Mouse (Mus musculus) left cerebral cortex, adult 2 months (tissue): ENCODE data around the gene Lancl1. TPM values are rescaled to one million over a fixed set of nuclear protein-coding genes. Genes with fewer than 3 reads are reported as not detected.

Source experiments
- DNase-seq, 2 experiments: peaks; one replicate each; pipeline ENCODE4 v3.0.0; 2021 to 2022; ENCODE audit warnings: low spot score in 2 of 2, mixed read lengths in 1 of 2; ENCODE audit errors: extremely low spot score in 1 of 2
- H3K27ac ChIP-seq: fragments of 200-600 bp; 2 replicates; pipeline ENCODE4 v1.8.1; 2022
- H3K4me3 ChIP-seq: fragments of 200-600 bp; 2 replicates; pipeline ENCODE4 v1.8.1; 2022
- CTCF ChIP-seq: fragments of 200-600 bp; IDR thresholded peaks from 2 replicates; pipeline ENCODE4 v1.8.1; 2022; ENCODE audit warnings: antibody characterized with exemption, mild to moderate bottlenecking, moderate library complexity
- intact Hi-C: fragments of 180-260 bp; cut with DNase I; formaldehyde crosslinking; loops from one replicate; pipeline ENCODE4 v1.15.1; 2025
- total RNA-seq, 2 experiments: library from RNA; stranded (reverse); gene quantifications; 2 replicates each; pipeline ENCODE4 v1.2.3; 2021

The Lancl1 gene
- total RNA-seq, 2 experiments from 2014 or later: 187 to 219 TPM

DNA sequence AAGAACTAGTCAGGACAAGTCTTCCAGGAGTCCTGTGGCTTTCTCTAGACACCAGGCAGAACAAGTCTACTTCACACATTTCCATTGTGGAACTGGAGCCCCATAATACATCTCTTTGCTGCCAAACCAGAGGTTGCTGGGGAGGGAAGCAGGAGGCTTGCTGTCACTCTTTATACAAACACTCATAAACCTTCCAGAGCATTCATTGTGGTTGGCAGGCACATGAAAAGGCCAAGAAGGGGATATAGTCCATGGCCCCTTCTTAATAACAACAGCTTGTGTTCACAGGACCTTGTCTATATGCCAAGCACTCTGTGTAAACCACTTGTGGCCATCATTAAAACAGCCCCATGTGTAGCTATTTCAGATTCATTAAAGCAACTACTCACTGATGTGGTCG, 6.4 kb upstream of the Lancl1 start:
- intact Hi-C loops: no loop called here
- H3K4me3 ChIP-seq: no peak overlapping the region
- TF ChIP-seq CTCF: no peak
- H3K27ac ChIP-seq: no peak overlapping the region
- DNase-seq: no peak

DNA sequence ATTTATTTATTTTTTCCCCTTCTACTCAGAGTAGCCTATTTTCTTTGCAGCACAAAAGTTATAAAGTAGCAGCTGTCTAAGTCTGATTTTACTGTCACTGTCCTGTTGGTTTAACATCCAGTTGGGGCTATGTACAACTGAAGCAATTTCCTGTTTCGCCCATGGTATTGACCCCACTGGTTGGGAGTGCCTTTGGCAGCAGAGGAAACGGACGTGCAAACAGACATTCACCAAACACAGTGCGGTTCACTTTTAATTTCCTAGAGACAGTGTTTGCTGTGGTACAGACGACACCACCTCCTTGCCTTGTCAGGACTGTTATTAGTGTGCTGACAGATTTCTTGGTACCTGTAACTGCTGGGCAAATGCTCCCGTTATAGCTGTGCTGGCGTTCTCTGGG, 3.9 kb upstream of the Lancl1 start:
- DNase-seq: no peak
- Histone ChIP-seq H3K27ac (no peak overlapping the region), H3K4me3 (no peak overlapping the region)
- TF ChIP-seq CTCF: no peak
- intact Hi-C loops: no loop called here

DNA sequence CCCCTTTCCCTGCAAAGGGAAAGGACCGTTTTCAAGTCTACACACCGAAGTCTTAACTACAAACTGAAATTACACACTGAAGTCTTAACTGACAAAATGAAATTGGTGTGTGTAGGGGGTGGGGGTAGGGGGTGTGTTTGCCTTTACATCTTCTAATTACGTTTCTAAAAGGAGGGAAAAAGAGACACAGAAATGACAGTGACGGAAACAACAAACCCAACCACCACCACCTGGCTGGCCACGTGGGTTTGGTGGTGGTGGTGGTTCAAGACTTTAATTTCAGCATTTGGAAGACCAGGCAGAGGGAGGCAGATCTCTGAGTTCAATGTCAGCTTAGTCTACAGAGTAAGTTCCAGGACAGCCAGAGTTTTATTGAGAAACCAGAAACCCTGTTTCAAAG, 411 bp upstream of the Lancl1 start:
- intact Hi-C loops: loop anchor here (5.0 kb wide), 1 partner anchor 222 kb away; the partner anchor contains the start of gene Kansl1l
- peak overlapping the region; percentile 85 for H3K4me3 ChIP-seq
- TF ChIP-seq CTCF: no peak
- H3K27ac ChIP-seq: peak overlapping the region; percentile 92; the same call in 1 of the 2 replicates
- DNase-seq: no peak

DNA sequence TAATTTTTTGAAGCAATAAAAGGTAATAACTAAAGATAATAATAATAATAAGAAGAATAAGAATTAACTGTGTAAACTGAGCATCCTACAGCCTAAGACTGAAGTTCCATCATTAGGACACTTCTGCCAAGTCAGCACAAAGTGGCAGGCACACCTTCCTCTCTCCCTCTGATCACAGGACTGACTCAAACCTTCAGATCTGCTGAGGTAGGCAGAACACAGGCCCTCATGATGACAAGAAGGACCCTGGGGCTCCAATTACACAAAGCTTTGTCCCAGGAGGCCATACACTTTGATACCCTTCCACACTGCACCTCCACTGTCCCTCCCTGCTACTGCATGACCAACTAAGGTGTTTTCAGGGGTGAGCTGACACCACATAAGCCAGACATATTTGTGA, 1.5 kb downstream of the Lancl1 start:
- intact Hi-C loops: loop anchor here (5.0 kb wide), 1 partner anchor 220 kb away; the partner anchor contains the start of gene Kansl1l
- no peak for TF ChIP-seq CTCF
- Histone ChIP-seq H3K4me3 (no peak overlapping the region), H3K27ac (no peak overlapping the region)
- no peak for DNase-seq

DNA sequence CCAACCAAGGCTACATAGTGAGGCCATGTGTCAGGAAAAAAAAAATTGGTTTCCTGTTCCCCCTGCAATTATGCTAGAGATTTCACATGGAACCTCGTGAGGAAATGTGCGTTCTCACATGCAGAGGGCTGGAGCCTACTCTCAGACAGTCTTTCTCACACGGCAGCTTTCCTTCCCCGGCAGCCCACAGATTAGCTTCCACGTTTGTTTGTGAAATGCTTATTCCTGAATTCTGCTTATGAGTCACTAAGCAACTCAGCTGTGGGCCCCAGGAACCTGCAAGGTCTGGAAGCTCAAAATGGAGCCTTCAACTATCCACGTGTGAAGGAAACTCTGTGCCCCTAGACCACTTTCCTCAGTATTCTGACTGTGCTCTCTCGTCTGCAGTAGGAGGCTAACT, 5.4 kb downstream of the Lancl1 start:
- Histone ChIP-seq H3K4me3 (no peak overlapping the region), H3K27ac (peak overlapping the region; percentile 15; the same call in 1 of the 2 replicates)
- no peak for TF ChIP-seq CTCF
- DNase-seq: no peak
- intact Hi-C loops: no loop called here

DNA sequence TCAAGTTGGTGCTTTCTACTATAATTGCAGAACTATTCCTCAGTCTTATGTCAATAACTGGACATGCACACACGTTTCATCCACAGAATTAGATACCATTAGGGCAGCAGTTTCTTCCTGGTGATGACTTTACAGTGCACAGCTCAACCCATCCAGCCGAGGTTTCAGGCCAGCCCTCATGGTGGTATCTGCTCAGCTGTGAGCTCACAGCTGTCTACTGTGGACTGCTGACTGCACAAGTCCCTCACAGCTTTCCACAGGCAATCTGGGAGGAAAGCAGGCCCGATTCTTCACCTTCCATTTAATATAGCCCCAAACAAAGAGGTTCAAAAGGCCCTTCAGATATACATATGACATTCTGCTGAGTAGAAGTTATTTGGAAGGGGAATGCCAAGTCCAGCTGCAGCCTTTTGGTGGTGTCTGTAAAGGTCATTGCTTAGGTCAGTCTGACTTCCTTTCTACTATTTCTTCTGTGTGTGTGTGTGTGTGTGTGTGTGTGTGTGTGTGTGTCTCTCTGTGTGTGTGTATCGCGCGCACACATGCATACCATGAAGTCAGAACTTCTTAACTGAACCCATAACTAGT, 11.7 kb downstream of the Lancl1 start:
- intact Hi-C loops: no loop called here
- no peak overlapping the region for H3K27ac ChIP-seq
- TF ChIP-seq CTCF: no peak
- H3K4me3 ChIP-seq: no peak overlapping the region
- no peak for DNase-seq

DNA sequence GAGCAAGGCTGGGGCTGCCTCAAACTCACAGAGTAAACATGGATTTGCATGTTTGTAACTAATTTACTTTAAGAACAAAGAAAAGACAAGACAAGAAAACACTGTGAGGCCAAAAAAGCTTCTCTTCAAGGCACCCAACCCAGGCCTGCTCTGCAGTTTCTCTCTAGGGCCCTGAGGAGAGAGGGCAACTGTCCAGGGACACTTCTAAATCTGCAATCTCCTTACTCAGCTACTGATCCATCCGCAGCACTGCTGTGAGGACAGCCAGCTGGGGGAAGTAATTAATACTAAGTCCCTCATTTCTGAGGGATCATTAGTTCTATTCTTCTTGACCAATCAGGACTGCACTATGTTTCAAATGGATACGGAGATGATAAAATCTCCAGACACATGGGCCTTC, 12.5 kb downstream of the Lancl1 start:
- DNase-seq: no peak
- no peak overlapping the region for H3K4me3 ChIP-seq
- H3K27ac ChIP-seq: no peak overlapping the region
- intact Hi-C loops: no loop called here
- TF ChIP-seq CTCF: no peak

DNA sequence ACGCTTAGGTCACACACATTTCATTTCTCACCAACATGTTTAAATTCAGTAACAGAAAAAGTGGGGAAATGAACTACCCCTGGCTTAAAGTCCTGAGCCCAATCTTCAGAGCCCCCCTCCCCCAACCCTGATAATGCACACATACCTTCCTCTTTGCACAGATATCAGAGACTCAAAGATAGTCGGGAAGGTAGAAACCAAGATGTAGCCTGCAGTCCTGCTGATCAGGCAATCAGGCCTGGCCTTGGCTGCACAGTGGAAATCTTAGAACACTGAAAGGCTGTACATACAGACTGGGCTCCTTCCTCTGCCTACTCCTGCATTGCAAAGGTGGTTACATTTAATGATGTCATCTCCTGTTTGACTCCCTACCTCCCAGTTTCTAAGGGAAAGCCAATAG, 15.9 kb downstream of the Lancl1 start:
- no peak for TF ChIP-seq CTCF
- H3K27ac ChIP-seq: no peak overlapping the region
- intact Hi-C loops: no loop called here
- no peak for DNase-seq
- H3K4me3 ChIP-seq: no peak overlapping the region

DNA sequence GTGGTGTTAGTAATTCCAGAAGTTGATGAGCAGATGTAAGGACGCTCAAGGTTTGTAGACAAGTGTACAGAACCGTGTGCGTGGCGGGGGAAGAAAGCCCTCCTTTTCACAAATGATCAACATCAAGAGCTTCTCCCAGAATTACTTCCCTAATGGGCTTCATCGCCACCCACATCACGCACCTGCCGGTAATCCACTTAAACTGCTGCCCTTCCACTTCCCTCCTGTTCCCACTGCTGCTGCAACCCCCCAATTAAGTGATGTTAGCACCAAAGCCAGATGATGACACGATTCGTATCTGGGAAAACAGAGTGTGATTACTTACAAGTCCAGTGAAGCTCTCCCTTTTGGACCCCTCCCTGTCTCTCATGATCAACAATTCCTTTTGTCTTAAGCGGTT, 16.6 kb downstream of the Lancl1 start:
- Histone ChIP-seq H3K27ac (no peak overlapping the region), H3K4me3 (no peak overlapping the region)
- TF ChIP-seq CTCF: no peak
- no peak for DNase-seq
- intact Hi-C loops: no loop called here

DNA sequence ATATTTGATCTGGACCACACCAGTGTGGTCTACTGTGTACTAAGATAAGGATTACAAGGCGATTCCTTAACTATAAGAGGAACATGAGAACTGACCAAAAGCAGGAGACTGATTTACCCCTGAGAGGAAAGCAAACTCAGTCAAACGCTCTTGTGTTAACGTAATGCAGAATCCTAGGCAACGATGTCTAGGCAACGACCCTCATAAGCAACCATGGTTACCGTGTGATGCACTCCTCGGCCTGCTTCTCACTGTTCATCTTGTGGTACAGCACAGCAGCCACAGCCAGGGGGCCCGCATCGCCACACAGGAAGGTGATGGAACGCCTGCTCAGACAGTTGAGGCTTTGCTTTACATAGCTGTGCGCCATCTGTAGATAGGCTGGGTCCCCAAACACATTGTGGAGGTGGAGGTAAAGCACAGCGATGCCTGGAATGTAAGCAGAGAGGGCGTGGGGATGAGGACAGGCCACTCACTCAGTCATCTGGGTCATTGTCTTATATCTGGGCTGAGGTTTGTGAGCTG, 18.0 kb downstream of the Lancl1 start:
- DNase-seq: no peak
- no peak overlapping the region for H3K4me3 ChIP-seq
- TF ChIP-seq CTCF: no peak; the same call in 1 of the 2 replicates
- intact Hi-C loops: no loop called here
- no peak overlapping the region for H3K27ac ChIP-seq

DNA sequence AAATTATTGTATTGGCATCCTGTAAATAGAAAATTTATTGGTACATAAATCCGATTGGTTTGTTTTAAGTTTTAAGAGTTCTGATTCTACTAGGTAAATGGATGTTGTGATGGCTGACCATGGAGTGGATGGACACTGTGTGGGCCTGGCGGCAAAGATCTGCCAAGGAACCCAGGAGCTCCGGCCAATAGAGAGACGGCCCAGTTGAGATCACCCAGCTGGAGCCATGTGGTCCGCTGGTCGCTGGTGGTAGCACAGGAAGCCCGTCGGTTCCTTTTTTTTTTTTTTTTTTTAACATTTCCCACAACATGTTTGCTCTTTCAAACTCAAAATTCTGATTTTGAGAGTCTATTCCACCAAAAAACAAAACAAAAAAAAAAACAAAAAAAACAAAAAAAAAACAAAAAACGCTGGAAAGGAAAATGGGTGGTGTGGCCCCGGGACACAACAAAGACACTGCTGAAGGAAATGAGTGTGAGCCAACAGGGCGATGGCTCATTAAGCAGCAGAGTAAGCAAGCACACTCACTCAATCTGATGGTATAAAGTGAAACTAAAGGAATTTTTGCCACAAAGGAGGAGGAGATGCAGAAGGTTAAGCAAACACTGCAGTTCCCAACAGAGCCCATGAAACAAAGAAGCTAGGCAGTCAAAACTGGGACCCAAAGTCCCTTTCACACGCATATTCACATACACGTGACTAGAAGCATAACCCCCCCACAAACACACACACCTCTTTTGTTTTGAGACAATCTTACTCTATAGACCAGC, 21.4 kb downstream of the Lancl1 start:
- no peak for TF ChIP-seq CTCF
- H3K27ac ChIP-seq: no peak overlapping the region
- H3K4me3 ChIP-seq: no peak overlapping the region
- DNase-seq: no peak
- intact Hi-C loops: no loop called here

DNA sequence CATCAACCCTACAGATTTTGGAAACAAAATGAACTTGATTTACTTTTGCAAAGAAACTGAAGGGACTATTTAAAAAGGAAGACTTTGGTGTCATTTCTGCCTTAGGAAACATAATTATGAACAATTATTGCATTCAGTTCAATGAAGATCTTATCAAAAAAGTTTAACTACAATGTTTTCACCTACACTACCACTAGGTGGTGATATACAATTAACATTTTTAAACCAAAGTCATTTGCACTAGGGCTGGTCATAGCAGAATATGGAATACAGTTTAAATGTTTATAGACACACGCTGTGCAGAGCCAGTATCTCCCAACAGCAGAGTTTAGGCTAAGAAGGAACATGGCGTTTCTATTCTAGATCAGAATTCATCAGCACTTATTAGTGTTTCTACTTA, 24.5 kb downstream of the Lancl1 start:
- H3K4me3 ChIP-seq: no peak overlapping the region

DNA sequence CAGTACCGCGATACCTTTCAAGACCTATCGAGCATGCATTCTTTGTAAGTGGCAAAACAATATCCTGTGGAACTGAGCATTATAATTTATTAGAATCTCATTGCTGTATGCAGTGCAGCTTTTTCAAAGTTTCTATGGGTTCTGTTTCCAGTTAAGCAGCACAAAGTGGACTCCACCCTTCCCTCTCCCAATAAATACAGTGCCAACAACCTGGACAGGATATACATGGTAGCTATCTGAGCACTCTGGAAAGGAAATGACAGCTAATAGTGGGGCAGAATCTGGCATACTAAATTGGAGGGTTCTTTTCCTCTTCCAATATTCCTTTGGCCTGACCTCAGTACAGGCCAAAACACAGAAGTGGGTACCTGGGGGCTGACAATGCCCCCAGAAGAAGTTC, 28.2 kb downstream of the Lancl1 start:
- no peak overlapping the region for H3K27ac ChIP-seq
- H3K4me3 ChIP-seq: no peak overlapping the region
- no peak for DNase-seq
- no peak for TF ChIP-seq CTCF
- intact Hi-C loops: no loop called here

More for the DNA sequence above, 24.5 kb downstream of the Lancl1 start:
- DNase-seq: no peak
- intact Hi-C loops: no loop called here
- TF ChIP-seq CTCF: peak; percentile 62
- H3K27ac ChIP-seq: no peak overlapping the region
